Mouse (Mus musculus): Measurements from ENCODE around the gene Usp43. TPM values are rescaled to one million over a fixed set of nuclear protein-coding genes. Genes with fewer than 3 reads are reported as not detected.

The Usp43 gene
- 0.24 and 0.36 TPM in 2 replicates for polyA plus RNA-seq (2016; fragmentation: Nextera tagmentation; extraction: Ambion mirVana)

DNA sequence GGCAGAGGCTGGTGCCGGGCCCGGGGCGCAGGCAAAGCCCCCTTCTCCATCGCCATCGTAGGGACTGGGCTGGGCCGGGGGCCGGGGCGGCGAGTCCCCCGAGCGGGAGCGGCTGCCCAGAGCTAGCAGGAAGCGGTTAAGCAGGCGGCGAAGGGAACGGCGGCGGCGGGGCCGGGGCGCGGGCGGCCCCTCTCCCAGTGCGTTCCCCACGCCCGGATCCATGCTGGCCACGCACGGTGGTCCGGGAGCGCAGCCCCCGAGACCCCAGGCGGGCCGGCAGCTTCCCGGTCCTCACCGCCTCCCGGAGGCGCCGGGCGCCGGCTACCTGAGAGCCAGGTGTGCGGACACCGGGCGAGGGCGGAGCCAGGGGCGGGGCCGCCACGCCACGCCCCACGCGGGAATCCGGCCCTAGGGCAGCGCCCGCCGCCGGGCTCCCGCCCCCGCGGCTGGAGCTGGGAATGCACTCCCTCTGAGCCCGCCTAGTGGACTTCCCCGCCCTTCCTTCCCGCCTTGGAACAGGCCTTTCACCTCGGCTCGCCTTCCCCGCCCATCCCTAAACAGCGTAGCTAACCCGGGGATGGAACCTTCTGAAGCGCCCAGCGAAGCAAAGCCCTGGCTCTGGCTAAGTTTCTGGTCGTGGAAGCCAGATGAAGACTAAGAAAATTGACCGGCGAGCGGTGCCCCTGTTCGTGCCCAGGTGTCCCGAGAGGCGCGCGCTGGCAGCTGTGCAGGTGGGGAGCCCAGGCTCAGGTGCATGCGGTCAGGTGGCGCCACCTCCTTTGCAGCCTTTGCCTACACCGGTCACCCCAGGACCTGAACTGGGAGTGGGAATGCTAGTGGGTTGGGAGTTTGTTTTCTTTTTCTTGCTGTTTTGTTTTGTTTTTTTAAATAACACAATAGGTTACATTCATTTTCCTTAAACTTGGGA, at the start of gene Usp43:
Gene Usp43, minus strand, starts transcription at position 327 of the 928 bp plus-strand sequence.
- peaks cover 35% of the 10 kb centered on the region for H3K27me3 ChIP-seq (ENCODE audit: insufficient read depth, poor library complexity, severe bottlenecking)
- no peaks in the 10 kb centered on the region for H3K9me3 ChIP-seq
- peaks cover 27% of the 10 kb centered on the region for H3K4me1 ChIP-seq
- H3K27ac ChIP-seq = peak within 1 kb of the TSS; percentile 85
- H3K4me3 ChIP-seq = peak within 1 kb of the TSS; percentile 91
- 1% methylated on average over 77 of the region's 80 CpGs for WGBS
- peak; percentile 80 for DNase-seq (ENCODE audit: low spot score)
- H3K36me3 ChIP-seq = no peaks in the 10 kb centered on the region

DNA sequence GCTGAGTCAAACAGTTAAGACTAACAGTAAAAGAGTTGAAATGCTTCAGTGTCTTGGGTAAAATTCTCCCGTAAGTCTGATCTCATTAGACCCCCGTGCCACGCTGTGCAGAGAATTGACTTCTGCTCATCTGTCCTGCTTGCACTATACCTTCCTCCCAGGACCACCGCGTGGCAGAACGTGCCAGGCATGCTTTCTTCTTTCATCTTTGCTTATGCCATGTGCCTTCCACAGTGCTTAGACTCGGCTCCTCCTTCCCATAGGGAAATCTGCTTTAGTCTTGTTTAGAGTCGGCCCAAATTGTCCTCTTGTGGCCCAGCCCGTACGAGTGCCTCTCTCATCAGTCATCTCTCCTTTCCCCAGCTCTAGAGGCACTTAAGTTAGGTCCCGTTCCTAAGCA, 45.9 kb upstream of the Usp43 start:
- Histone ChIP-seq H3K36me3 (peaks cover 12% of the 10 kb centered on the region), H3K27me3 (ENCODE audit: insufficient read depth, poor library complexity, severe bottlenecking) (no peaks in the 10 kb centered on the region), H3K4me3 (no peak overlapping the region), H3K27ac (no peak overlapping the region), H3K9me3 (no peaks in the 10 kb centered on the region), H3K4me1 (peaks cover 21% of the 10 kb centered on the region)
- DNase-seq (ENCODE audit: low spot score) = no peak
- WGBS = 69% methylated on average over 11 of the region's 11 CpGs

DNA sequence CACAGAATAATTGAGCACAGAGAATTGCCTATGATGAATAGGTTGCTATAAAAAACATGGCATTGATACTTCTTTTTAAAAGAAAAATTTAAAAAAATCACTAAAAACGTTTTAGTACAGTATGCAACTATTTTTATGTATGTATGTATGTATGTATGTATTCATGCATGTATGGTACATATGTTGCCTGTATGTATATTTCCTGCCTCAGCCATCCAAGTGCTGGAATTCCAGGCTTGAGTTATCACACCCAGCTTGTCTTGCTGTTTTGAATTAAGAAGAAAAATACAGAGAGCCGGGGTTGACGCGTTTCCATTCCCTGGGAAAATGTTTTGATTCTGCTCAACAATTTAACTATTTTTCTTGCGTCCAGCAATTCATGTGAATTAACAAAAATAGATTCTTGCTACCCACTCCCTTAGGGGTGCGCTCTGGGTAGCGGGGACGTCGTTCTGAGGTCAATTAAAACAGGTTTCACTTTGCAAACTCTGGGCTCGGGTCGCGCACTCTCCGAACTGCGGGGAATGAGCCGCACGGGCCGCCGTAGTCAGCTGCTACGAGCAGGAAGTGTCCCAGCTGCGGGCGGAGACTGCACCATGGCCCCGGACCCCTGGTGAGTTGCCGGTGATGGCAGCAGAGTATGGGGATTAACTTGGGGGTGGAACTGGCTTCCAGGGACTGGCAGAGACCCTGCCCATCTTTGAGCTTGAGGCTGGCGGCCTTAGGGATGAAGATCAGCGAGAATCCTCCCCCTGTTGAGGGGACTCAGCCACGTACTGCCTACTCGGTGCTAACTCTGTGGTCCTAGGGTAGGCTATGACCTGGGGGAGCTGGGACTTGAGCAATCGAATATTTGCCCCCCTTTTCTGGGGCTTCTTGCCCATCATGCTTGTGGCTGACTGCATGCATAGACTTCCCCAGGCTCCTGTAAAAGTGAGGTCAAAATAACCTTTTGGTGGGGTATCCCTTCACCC, 44.2 kb upstream of the Usp43 start, which contains the start of gene Stx8:
Gene Stx8, plus strand, starts transcription at position 289 of the 974 bp plus-strand sequence.
- peaks cover 14% of the 10 kb centered on the region for H3K4me1 ChIP-seq
- no peaks in the 10 kb centered on the region for H3K27me3 ChIP-seq (ENCODE audit: insufficient read depth, poor library complexity, severe bottlenecking)
- peak within 1 kb of the TSS; percentile 95 for H3K4me3 ChIP-seq
- under 1% methylated on average over 28 of the region's 28 CpGs for WGBS
- H3K36me3 ChIP-seq = peaks cover 9% of the 10 kb centered on the region
- H3K27ac ChIP-seq = peak within 1 kb of the TSS; percentile 91
- peak; percentile 93 for DNase-seq (ENCODE audit: low spot score)
- H3K9me3 ChIP-seq = no peaks in the 10 kb centered on the region

DNA sequence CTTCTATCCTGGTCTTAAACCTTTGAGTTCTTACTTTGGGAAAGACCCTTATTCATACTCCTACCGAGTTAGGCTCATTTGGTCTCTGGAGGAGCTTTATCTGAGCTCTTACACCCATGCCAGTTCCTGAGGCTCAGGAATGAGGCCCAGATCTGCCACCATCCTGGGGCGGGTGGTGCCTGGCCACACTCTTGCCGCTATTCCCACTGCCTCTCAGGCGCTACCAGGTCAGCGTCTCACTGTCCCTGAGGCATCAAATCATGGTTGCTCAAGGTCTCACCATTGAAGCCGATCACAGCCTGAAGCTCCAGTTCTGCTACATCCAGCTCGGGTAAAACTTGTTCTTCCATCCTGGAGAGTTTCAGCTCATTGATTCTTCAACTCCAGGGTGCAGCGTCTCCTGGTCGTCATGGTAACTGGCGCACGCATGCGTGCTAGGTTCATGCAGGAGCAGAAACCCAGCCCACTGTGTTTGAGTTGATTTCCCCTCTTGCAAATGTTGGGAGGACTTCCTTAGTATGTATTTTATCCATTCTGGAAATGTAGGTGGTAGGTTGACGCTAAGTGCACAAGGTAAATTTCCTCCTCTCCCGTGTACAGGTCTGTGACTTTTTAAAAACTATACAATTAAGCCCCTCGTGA, 43.4 kb upstream of the Usp43 start, which contains the start of gene Cfap52:
Gene Cfap52, minus strand, starts transcription at position 410 of the 642 bp plus-strand sequence.
- Histone ChIP-seq H3K27me3 (ENCODE audit: insufficient read depth, poor library complexity, severe bottlenecking) (no peaks in the 10 kb centered on the region), H3K9me3 (no peaks in the 10 kb centered on the region), H3K36me3 (peaks cover 5% of the 10 kb centered on the region; the same call in 1 of the 2 replicates), H3K27ac (peak within 1 kb of the TSS; percentile 91), H3K4me3 (peak within 1 kb of the TSS; percentile 95), H3K4me1 (peaks cover 14% of the 10 kb centered on the region)
- peak; percentile 91 for DNase-seq (ENCODE audit: low spot score)
- 6% methylated on average over 15 of the region's 15 CpGs for WGBS

DNA sequence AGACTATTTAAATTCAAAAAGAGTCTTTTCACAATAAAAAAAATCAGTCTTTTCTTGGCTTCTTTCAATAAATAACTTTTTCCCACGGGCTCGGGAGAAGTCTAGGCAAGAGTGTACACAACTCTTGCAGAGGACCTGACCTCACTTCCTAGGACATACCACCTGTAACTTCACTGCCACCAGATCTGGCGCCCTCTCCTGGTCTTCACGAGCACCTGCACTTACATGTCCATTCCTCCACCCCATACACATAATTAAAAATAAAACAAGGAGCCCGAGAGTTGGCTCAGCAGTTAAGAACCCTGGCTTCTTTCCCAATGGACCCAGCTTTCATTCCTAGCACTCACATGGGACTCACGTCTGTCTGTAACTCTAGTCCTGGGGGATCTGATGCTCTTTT, 42.2 kb upstream of the Usp43 start:
- DNase-seq (ENCODE audit: low spot score) = no peak

DNA sequence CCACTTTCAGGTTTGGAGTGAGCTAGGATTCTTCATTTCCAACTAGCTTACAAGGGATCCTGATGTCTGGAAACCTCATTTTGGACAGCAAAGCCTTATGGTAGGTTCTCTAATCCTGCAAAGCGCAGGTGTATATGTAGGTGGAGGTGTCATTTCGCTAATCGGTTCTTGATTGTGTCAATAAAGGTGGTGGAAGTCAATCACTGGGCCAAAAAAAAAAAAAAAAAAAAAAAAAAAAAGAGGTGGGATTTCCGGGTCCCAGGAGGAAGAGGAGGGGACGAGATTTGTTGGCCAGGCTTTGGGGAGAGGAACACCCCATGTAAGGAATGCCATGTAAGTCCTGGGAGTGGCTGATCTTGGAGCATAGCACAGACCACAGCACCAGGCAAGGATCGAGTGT, 32.5 kb upstream of the Usp43 start:
- 79% methylated on average over 6 of the region's 6 CpGs for WGBS
- H3K4me3 ChIP-seq = no peak overlapping the region
- H3K36me3 ChIP-seq = no peaks in the 10 kb centered on the region
- H3K27me3 ChIP-seq (ENCODE audit: insufficient read depth, poor library complexity, severe bottlenecking) = no peaks in the 10 kb centered on the region
- H3K9me3 ChIP-seq = no peaks in the 10 kb centered on the region
- no peak for DNase-seq (ENCODE audit: low spot score)
- H3K4me1 ChIP-seq = no peaks in the 10 kb centered on the region
- no peak overlapping the region for H3K27ac ChIP-seq

More for the DNA sequence above, 42.2 kb upstream of the Usp43 start:
- no peaks in the 10 kb centered on the region for H3K27me3 ChIP-seq (ENCODE audit: insufficient read depth, poor library complexity, severe bottlenecking)
- H3K36me3 ChIP-seq = no peaks in the 10 kb centered on the region
- H3K4me1 ChIP-seq = peaks cover 14% of the 10 kb centered on the region
- H3K27ac ChIP-seq = no peak overlapping the region
- 76% methylated on average over 6 of the region's 6 CpGs for WGBS
- H3K4me3 ChIP-seq = no peak overlapping the region
- no peaks in the 10 kb centered on the region for H3K9me3 ChIP-seq

DNA sequence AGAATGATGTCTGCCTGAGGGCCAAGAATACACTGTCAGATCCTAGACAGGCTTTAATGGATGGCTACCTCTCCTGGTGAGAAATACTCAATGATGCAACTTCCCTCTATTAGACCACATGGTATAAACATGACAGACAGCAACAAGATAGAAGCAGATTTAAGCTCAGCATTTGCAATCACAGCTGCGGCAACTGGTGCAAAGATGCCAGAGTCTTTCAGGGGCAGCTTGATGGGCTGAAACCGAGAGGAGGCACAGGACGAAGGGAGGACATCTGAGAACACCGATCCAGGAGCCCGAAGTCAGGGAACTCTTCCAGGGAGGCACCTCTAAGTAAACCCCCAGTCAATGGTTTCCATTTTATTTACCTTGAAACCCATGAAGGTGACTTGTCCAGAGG, 31.7 kb upstream of the Usp43 start:
- Histone ChIP-seq H3K27me3 (ENCODE audit: insufficient read depth, poor library complexity, severe bottlenecking) (no peaks in the 10 kb centered on the region), H3K4me1 (no peaks in the 10 kb centered on the region), H3K36me3 (no peaks in the 10 kb centered on the region), H3K27ac (no peak overlapping the region), H3K4me3 (no peak overlapping the region), H3K9me3 (no peaks in the 10 kb centered on the region)
- no peak for DNase-seq (ENCODE audit: low spot score)
- 83% methylated on average over 5 of the region's 5 CpGs for WGBS

DNA sequence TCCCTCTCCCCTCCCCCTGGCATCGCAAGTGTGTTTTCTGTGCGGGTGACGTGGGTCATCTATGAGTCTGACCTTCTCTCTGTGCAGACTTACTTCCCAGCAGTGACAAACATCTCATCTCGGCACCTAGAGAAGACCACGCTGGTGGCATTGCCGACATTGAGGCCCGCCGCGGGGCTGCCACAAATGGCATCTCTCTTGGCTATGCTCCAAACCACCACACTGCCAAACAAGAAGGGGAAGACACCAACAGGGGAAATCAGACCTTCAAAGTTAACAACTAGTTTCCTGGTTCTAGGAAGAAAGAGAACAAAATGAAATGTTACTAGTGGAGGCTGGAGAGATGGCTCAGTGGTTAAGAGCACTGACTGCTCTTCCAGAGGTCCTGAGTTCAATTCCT, 27.5 kb upstream of the Usp43 start:
- no peak overlapping the region for H3K4me3 ChIP-seq
- no peaks in the 10 kb centered on the region for H3K9me3 ChIP-seq
- 89% methylated on average over 9 of the region's 9 CpGs for whole genome bisulfite sequencing
- no peaks in the 10 kb centered on the region for H3K36me3 ChIP-seq
- H3K27me3 ChIP-seq (ENCODE audit: insufficient read depth, poor library complexity, severe bottlenecking) = 0 out of 2 replicates have a peak, but pooled peaks cover 3% of the 10 kb centered on the region
- H3K4me1 ChIP-seq = peaks cover 5% of the 10 kb centered on the region
- no peak for DNase-seq (ENCODE audit: low spot score)
- no peak overlapping the region for H3K27ac ChIP-seq

DNA sequence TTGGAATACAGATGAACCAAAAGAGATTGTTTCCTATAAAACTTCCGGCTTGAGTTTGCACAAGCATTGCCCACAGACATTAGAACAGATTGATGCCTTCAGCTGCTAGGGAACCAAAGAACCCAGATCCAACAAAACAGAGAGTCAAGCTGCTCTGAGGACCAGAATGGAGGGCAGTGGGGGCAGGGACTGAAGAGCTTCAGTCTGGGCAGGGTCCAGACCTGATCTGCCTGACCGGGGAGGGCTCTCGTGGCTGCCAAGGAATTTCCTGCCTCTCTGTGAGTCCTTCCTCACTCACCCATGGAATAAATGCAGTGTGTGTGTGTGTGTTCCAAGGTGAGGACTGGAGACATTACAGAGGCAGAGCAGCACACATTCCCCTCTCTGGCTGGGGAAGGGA, 26.3 kb upstream of the Usp43 start:
- WGBS = 46% methylated on average over 3 of the region's 3 CpGs
- Histone ChIP-seq H3K36me3 (no peaks in the 10 kb centered on the region), H3K9me3 (no peaks in the 10 kb centered on the region), H3K4me3 (no peak overlapping the region), H3K27me3 (ENCODE audit: insufficient read depth, poor library complexity, severe bottlenecking) (0 out of 2 replicates have a peak, but pooled peaks cover 3% of the 10 kb centered on the region), H3K27ac (no peak overlapping the region), H3K4me1 (peaks cover 5% of the 10 kb centered on the region)
- DNase-seq (ENCODE audit: low spot score) = no peak

DNA sequence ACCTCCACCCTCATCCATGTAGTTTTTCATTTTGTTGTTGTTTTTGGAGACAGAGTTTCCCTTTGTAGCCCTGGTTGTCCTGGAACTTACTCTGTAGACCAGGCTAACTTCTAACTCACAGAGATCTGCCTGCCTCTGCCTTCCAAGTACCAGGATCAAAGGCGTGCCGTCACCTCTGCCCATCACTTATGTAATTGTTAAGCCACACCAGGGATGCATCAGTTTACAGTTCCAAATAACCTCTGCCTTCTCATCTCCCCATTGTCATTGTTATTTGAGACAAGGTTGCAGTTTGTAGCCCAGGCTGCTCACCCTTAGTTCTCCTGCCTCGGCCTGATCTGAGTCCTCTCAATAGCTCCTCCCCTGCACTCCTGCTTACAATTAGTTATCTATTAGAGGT, 10.2 kb upstream of the Usp43 start:
- WGBS = 94% methylated on average over 3 of the region's 3 CpGs
- Histone ChIP-seq H3K36me3 (no peaks in the 10 kb centered on the region), H3K4me1 (no peaks in the 10 kb centered on the region), H3K9me3 (no peaks in the 10 kb centered on the region), H3K27ac (no peak overlapping the region), H3K27me3 (ENCODE audit: insufficient read depth, poor library complexity, severe bottlenecking) (no peaks in the 10 kb centered on the region), H3K4me3 (no peak overlapping the region)
- DNase-seq (ENCODE audit: low spot score) = no peak

DNA sequence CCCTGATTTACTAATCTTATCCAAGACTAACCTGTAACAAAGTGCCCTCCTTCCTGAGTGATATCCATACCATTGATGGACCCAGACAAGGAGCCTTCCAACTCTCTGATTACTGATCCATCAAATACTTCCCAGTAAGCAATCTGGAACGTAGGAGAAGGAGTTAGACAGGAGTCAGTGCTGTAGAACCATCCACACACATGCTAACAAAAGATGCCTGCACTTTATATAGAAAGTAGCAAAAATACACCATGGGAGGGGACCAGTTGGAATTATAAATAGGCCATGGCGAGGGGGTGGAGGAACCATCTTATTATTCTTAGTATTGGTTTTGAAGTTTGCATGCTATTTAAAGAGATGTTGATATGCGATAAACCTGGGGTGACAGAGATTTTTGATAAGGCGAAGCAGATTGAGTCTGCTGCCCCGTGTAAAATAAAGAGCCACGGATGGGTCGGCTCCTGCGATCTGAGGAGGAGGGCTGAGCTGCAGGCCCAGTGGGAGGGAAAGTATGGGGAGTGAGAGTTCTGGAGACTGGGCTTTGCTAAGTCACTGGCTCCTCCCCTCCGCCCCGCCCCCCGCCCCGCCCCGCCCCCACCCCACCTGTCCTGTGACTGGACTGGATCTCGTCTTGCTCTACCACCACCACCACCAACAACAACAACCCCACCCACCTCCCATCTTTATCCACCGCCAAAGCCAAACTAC, 4.5 kb upstream of the Usp43 start:
- WGBS = 13% methylated on average over 13 of the region's 15 CpGs
- Histone ChIP-seq H3K27me3 (ENCODE audit: insufficient read depth, poor library complexity, severe bottlenecking) (peaks cover 7% of the 10 kb centered on the region), H3K36me3 (no peaks in the 10 kb centered on the region), H3K9me3 (no peaks in the 10 kb centered on the region), H3K4me3 (no peak overlapping the region), H3K27ac (no peak overlapping the region), H3K4me1 (peaks cover 16% of the 10 kb centered on the region)
- DNase-seq (ENCODE audit: low spot score) = no peak

DNA sequence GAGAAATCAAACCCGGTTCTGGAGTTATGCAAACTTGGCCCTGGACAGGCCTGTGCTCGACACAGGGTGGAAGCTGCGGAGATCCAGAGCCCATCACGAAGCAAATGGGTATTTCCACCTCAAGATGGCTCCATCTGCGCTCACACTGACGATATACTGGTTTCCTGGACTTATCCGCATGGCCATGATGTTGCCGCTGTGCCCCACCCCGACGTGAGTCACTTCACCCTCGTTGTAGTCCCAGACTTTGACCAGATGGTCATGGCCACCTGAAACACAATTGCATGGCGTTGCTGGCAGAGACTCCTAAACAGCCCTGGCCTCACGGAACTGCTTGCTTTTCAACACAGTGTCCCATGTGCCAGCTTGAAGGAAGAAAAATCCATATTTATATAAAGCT, 3.0 kb upstream of the Usp43 start:
- H3K9me3 ChIP-seq = no peaks in the 10 kb centered on the region
- no peak for DNase-seq (ENCODE audit: low spot score)
- peaks cover 27% of the 10 kb centered on the region for H3K4me1 ChIP-seq
- 86% methylated on average over 13 of the region's 13 CpGs for WGBS
- H3K27me3 ChIP-seq (ENCODE audit: insufficient read depth, poor library complexity, severe bottlenecking) = peaks cover 22% of the 10 kb centered on the region
- no peaks in the 10 kb centered on the region for H3K36me3 ChIP-seq
- H3K4me3 ChIP-seq = no peak overlapping the region
- H3K27ac ChIP-seq = no peak overlapping the region

Measured in heart, embryonic 10.5 days (tissue).